Mouse (Mus musculus) CH12.LX (cell line): Measurements from ENCODE around the gene Gm49337. TPM values are rescaled to one million over a fixed set of nuclear protein-coding genes. Genes with fewer than 3 reads are reported as not detected.

ENCODE experiments used
- DNase-seq: peaks from one replicate; pipeline ENCODE4 v3.0.0-alpha.2; 2013; ENCODE audit errors: extremely low read depth
- H3K27ac ChIP-seq: 2 replicates; pipeline ENCODE4 v1.5.1; 2012; ENCODE audit warnings: low read depth, mild to moderate bottlenecking, control low read depth, moderate library complexity; ENCODE audit not compliant: insufficient read depth
- H3K27me3 ChIP-seq: replicated peaks from 2 replicates; pipeline ENCODE3; 2012; ENCODE audit warnings: inconsistent platforms
- H3K36me3 ChIP-seq, 2 experiments: replicated peaks in 1 of 2; 2 replicates each; pipeline versions ENCODE3 to v1.6.1; 2012; ENCODE audit warnings: inconsistent platforms in 1 of 2, low read length in 1 of 2, mild to moderate bottlenecking in 1 of 2, mixed read lengths in 1 of 2, moderate library complexity in 1 of 2; ENCODE audit not compliant: control insufficient read depth in 1 of 2, insufficient read depth in 1 of 2
- H3K4me1 ChIP-seq, 2 experiments: 2 replicates each; pipeline ENCODE4 v1.6.1; 2012; ENCODE audit warnings: inconsistent platforms in 1 of 2, moderate library complexity in 1 of 2; ENCODE audit not compliant: insufficient read depth in 2 of 2, control insufficient read depth in 1 of 2
- H3K4me2 ChIP-seq: 2 replicates; pipeline ENCODE4 v1.6.1; 2012; ENCODE audit warnings: low read depth, mild to moderate bottlenecking, control low read depth; ENCODE audit not compliant: poor library complexity, insufficient read depth, severe bottlenecking
- H3K4me3 ChIP-seq, 3 experiments: fragments of 150-350 bp in 1 of 3; sonication (generic) in 1 of 3; replicated peaks in 1 of 3; 2 replicates each; pipeline versions ENCODE3 to v1.5.1; 2011 to 2012; ENCODE audit warnings: low read depth in 2 of 3, low read length in 2 of 3, mild to moderate bottlenecking in 2 of 3, moderate library complexity in 2 of 3, control low read depth in 1 of 3, improper control_type of control experiment in 1 of 3, inconsistent platforms in 1 of 3, mixed read lengths in 1 of 3; ENCODE audit not compliant: poor library complexity in 1 of 3
- H3K79me2 ChIP-seq: replicated peaks from 2 replicates; pipeline ENCODE4 v1.6.1; 2012; ENCODE audit warnings: mild to moderate bottlenecking, moderate library complexity; ENCODE audit not compliant: control insufficient read depth, poor library complexity, insufficient read depth, severe bottlenecking; ENCODE audit errors: extremely low read depth
- H3K9ac ChIP-seq: 2 replicates; pipeline ENCODE4 v1.6.1; 2012; ENCODE audit warnings: low read depth, mild to moderate bottlenecking, control low read depth, moderate library complexity; ENCODE audit not compliant: insufficient read depth
- H3K9me3 ChIP-seq: replicated peaks from 2 replicates; pipeline ENCODE3; 2012; ENCODE audit warnings: low read length, inconsistent platforms, mixed read lengths
- BHLHE40 ChIP-seq: IDR thresholded peaks from 2 replicates; pipeline ENCODE4 v1.6.1; 2011; ENCODE audit warnings: mild to moderate bottlenecking, low read depth, low read length, improper control_type of control experiment
- CTCF ChIP-seq, 2 experiments: IDR thresholded peaks in 1 of 2; conservative IDR thresholded peaks in 1 of 2; 2 replicates each; pipeline ENCODE4 v1.5.1; 2011 to 2012; ENCODE audit warnings: low read depth in 2 of 2, low read length in 2 of 2, improper control_type of control experiment in 1 of 2, inconsistent platforms in 1 of 2, mild to moderate bottlenecking in 1 of 2, moderate library complexity in 1 of 2
- E2F4 ChIP-seq: IDR thresholded peaks from 2 replicates; pipeline ENCODE4 v1.6.1; 2011; ENCODE audit warnings: low read depth, low read length, improper control_type of control experiment; ENCODE audit not compliant: insufficient replicate concordance
- EP300 ChIP-seq: IDR thresholded peaks from 2 replicates; pipeline ENCODE4 v1.6.1; 2011; ENCODE audit warnings: low read length, improper control_type of control experiment
- HCFC1 ChIP-seq: IDR thresholded peaks from 2 replicates; pipeline ENCODE4 v1.6.1; 2012; ENCODE audit warnings: low read depth, mild to moderate bottlenecking, inconsistent platforms, low read length, improper control_type of control experiment
- IRF4 ChIP-seq: IDR thresholded peaks from 2 replicates; pipeline ENCODE4 v1.6.1; 2014; ENCODE audit warnings: low read depth, mild to moderate bottlenecking, inconsistent platforms, low read length, improper control_type of control experiment
- JUN ChIP-seq: IDR thresholded peaks from 2 replicates; pipeline ENCODE4 v1.6.1; 2011; ENCODE audit warnings: low read depth, mild to moderate bottlenecking, low read length, improper control_type of control experiment, moderate library complexity; ENCODE audit not compliant: insufficient read depth
- JUND ChIP-seq: conservative IDR thresholded peaks from 2 replicates; pipeline ENCODE4 v1.6.1; 2011; ENCODE audit warnings: low read depth, low read length, improper control_type of control experiment
- MAFK ChIP-seq: IDR thresholded peaks from 2 replicates; pipeline ENCODE4 v1.6.1; 2011; ENCODE audit warnings: low read length, improper control_type of control experiment; ENCODE audit not compliant: insufficient replicate concordance
- MXI1 ChIP-seq: IDR thresholded peaks from 2 replicates; pipeline ENCODE4 v1.6.1; 2011; ENCODE audit warnings: mild to moderate bottlenecking, low read depth, low read length, improper control_type of control experiment
- MYC ChIP-seq: IDR thresholded peaks from 2 replicates; pipeline ENCODE4 v1.6.1; 2011; ENCODE audit warnings: low read depth, mild to moderate bottlenecking, improper control_type of control experiment, low read length
- NELFE ChIP-seq: IDR thresholded peaks from 2 replicates; pipeline ENCODE4 v1.6.1; 2011; ENCODE audit warnings: low read depth, low read length, improper control_type of control experiment
- NRF1 ChIP-seq: IDR thresholded peaks from 2 replicates; pipeline ENCODE4 v1.6.1; 2014; ENCODE audit warnings: low read depth, mild to moderate bottlenecking, inconsistent platforms, low read length, improper control_type of control experiment, moderate library complexity
- PAX5 ChIP-seq: IDR thresholded peaks from 2 replicates; pipeline ENCODE4 v1.6.1; 2012; ENCODE audit warnings: low read length, inconsistent platforms, mixed read lengths
- POLR2A ChIP-seq: IDR thresholded peaks from 2 replicates; pipeline ENCODE4 v1.6.1; 2011; ENCODE audit warnings: low read depth, mild to moderate bottlenecking, improper control_type of control experiment, low read length
- RAD21 ChIP-seq: IDR thresholded peaks from 2 replicates; pipeline ENCODE4 v1.6.1; 2011; ENCODE audit warnings: low read depth, mild to moderate bottlenecking, low read length, improper control_type of control experiment, moderate library complexity
- RCOR1 ChIP-seq: conservative IDR thresholded peaks from 2 replicates; pipeline ENCODE4 v1.6.1; 2012; ENCODE audit warnings: low read depth, mild to moderate bottlenecking, inconsistent platforms, low read length, improper control_type of control experiment
- SIN3A ChIP-seq: IDR thresholded peaks from 2 replicates; pipeline ENCODE4 v1.6.1; 2012; ENCODE audit warnings: low read length, improper control_type of control experiment, inconsistent platforms
- SMC3 ChIP-seq: IDR thresholded peaks from 2 replicates; pipeline ENCODE4 v1.6.1; 2011; ENCODE audit warnings: low read depth, low read length, improper control_type of control experiment
- TBP ChIP-seq: conservative IDR thresholded peaks from 2 replicates; pipeline ENCODE4 v1.6.1; 2011; ENCODE audit warnings: low read depth, low read length, improper control_type of control experiment
- USF2 ChIP-seq: conservative IDR thresholded peaks from 2 replicates; pipeline ENCODE4 v1.6.1; 2011; ENCODE audit warnings: low read depth, low read length, improper control_type of control experiment
- ZKSCAN1 ChIP-seq: IDR thresholded peaks from 2 replicates; pipeline ENCODE4 v1.6.1; 2012; ENCODE audit warnings: low read depth, inconsistent platforms, low read length, improper control_type of control experiment, borderline replicate concordance
- ZMIZ1 ChIP-seq: IDR thresholded peaks from 2 replicates; pipeline ENCODE4 v1.6.1; 2012; ENCODE audit warnings: low read depth, mild to moderate bottlenecking, inconsistent platforms, low read length, improper control_type of control experiment
- ZNF384 ChIP-seq: IDR thresholded peaks from 2 replicates; pipeline ENCODE4 v1.6.1; 2012; ENCODE audit warnings: low read depth, low read length, improper control_type of control experiment, inconsistent platforms
- dilution Hi-C: fragments of 300-500 bp; cut with MboI; formaldehyde crosslinking; loops from 2 replicates; pipeline ENCODE4 v1.14.3; 2020; ENCODE audit warnings: low sequenced_read_pairs; ENCODE audit not compliant: extremely low pct_unique_long_range_greater_than_20kb, extremely low pct_ligation_motif_present
- in situ Hi-C: fragments of 300-500 bp; cut with MboI; formaldehyde crosslinking; loops from 3 replicates; pipeline ENCODE4 v1.14.3; 2019; ENCODE audit warnings: low sequenced_read_pairs, low pct_ligation_motif_present, low pct_unique_long_range_greater_than_20kb, mixed read lengths
- polyA plus RNA-seq: library from polyadenylated mRNA; unstranded; fragments of >175 nt; gene quantifications from 2 replicates; pipeline ENCODE4 v1.2.1, GENCODE M21; 2012; ENCODE audit warnings: low read depth; ENCODE audit not compliant: insufficient read length
- total RNA-seq, 2 experiments: library from RNA; depleted of rRNA; stranded (reverse); fragments of 300-350 nt in 1 of 2; fragments of >200 nt in 1 of 2; gene quantifications; 2 replicates each; pipeline ENCODE4 v1.2.3; 2012 to 2014

The Gm49337 gene
- total and polyA plus RNA-seq, 3 experiments = not detected

- Histone ChIP-seq H3K4me1 (peaks cover 9 to 35% of the 10 kb centered on the region in 2 experiments), H3K9me3 (no peaks in the 10 kb centered on the region), H3K9ac (no peak overlapping the region)
- TF ChIP-seq MXI1 = no peak
- no peak for TF ChIP-seq ZKSCAN1
- no peak for TF ChIP-seq TBP
- no peak for TF ChIP-seq SIN3A
- no peak for TF ChIP-seq ZNF384
- no peak for TF ChIP-seq JUN
- no peak for TF ChIP-seq EP300
- no peak for TF ChIP-seq MYC
- TF ChIP-seq POLR2A = no peak
- no peak for TF ChIP-seq IRF4
- no peak for TF ChIP-seq NRF1
- TF ChIP-seq, all 38 proteins: peak for 0
- DNase-seq = no peak
- H3K27ac ChIP-seq = no peak overlapping the region
- no peaks in the 10 kb centered on the region for H3K79me2 ChIP-seq
- H3K36me3 ChIP-seq = peaks cover 20 to 34% of the 10 kb centered on the region in 2 experiments
- H3K27me3 ChIP-seq = no peaks in the 10 kb centered on the region
- H3K4me3 ChIP-seq = no peak overlapping the region
- no peak overlapping the region for H3K4me2 ChIP-seq
- in situ Hi-C loops = no loop called here
- dilution Hi-C loops = no loop called here
Observed at GRCm38 (mm10) chr4:116304551-116304950, 131.4 kb downstream of the Gm49337 start.

- no peak for TF ChIP-seq RCOR1
- TF ChIP-seq JUND = no peak
- TF ChIP-seq NRF1 = no peak
- no peak for TF ChIP-seq E2F4
- TF ChIP-seq SMC3 = no peak
- TF ChIP-seq MYC = no peak
- Histone ChIP-seq H3K27me3 (no peaks in the 10 kb centered on the region), H3K9ac (no peak overlapping the region), H3K4me2 (no peak overlapping the region), H3K36me3 (peaks cover 18 to 82% of the 10 kb centered on the region in 2 experiments), H3K4me1 (no peaks in the 10 kb centered on the region), H3K27ac (no peak overlapping the region), H3K79me2 (no peaks in the 10 kb centered on the region), H3K4me3 (no peak overlapping the region), H3K9me3 (no peaks in the 10 kb centered on the region)
- dilution Hi-C loops = no loop called here
- in situ Hi-C loops = no loop called here
- DNase-seq = no peak
Observed at GRCm38 (mm10) chr4:116317575-116317974, 144.4 kb downstream of the Gm49337 start.

GRCm38 (mm10) chr4:116322127-116322526 lies 148.9 kb downstream of the Gm49337 start:
- H3K79me2 ChIP-seq = no peaks in the 10 kb centered on the region
- DNase-seq = no peak
- no peak overlapping the region for H3K4me3 ChIP-seq
- no peak overlapping the region for H3K27ac ChIP-seq
- H3K4me1 ChIP-seq = no peaks in the 10 kb centered on the region
- H3K27me3 ChIP-seq = no peaks in the 10 kb centered on the region
- H3K9me3 ChIP-seq = no peaks in the 10 kb centered on the region
- TF ChIP-seq MAFK (no peak), NELFE (no peak), ZMIZ1 (no peak), RAD21 (no peak), USF2 (no peak), JUND (no peak), BHLHE40 (no peak), TBP (no peak), CTCF (conservative IDR thresholded peaks at IDR 0.05 in 1 of 2, IDR thresholded peaks at IDR 0.05 in 1 of 2; ENCODE audit: low read depth in 2 of 2, low read length in 2 of 2) (no peak), PAX5 (no peak), HCFC1 (no peak)
- H3K4me2 ChIP-seq = no peak overlapping the region
- in situ Hi-C loops (no loop called here), dilution Hi-C loops (no loop called here)
- peaks cover 11 to 62% of the 10 kb centered on the region in 2 experiments for H3K36me3 ChIP-seq
- H3K9ac ChIP-seq = no peak overlapping the region
